Mouse (Mus musculus) layer of hippocampus, postnatal 10 days (tissue): Measurements from ENCODE around the gene Bmx. TPM values are rescaled to one million over a fixed set of nuclear protein-coding genes. Genes with fewer than 3 reads are reported as not detected.
A peak's percentile ranks its signal among the peaks of the same experiment; 100 is the strongest.

Source experiments
- DNase-seq, 2 experiments: peaks; one replicate each; pipeline ENCODE4 v3.0.0; 2021; ENCODE audit warnings: low spot score in 2 of 2
- long read RNA-seq: library from polyadenylated mRNA; stranded (forward); transcript quantifications from one replicate; pipeline ENCODE4 v2.0.0, GENCODE M21; 2023
- total RNA-seq, 2 experiments: library from RNA; stranded (reverse); gene quantifications; 2 replicates each; pipeline ENCODE4 v1.2.3; 2021

Bmx gene
- 1 to 10 TPM in 1 of 2 experiments, under 1 TPM in 1; 0.80 to 1.1 TPM for total RNA-seq
- long read RNA-seq, result 0 reads

- no peak for DNase-seq
These were observed at the start of gene Bmx for GRCm38 (mm10) chrX:164258057-164258456. Gene Bmx, minus strand, starts transcription at chrX:164258193.

- no peak for DNase-seq
These were observed 48.3 kb upstream of the Bmx start for GRCm38 (mm10) chrX:164306250-164306649.

GRCm38 (mm10) chrX:164291147-164291546, 33.2 kb upstream of the Bmx start:
- no peak for DNase-seq

- DNase-seq, result peak; percentile 18 to 22
These were observed 29.1 kb upstream of the Bmx start for GRCm38 (mm10) chrX:164287077-164287476.

GRCm38 (mm10) chrX:164283808-164284207, 25.8 kb upstream of the Bmx start:
- DNase-seq, result no peak

GRCm38 (mm10) chrX:164280918-164281647, 23.1 kb upstream of the Bmx start:
- no peak for DNase-seq

GRCm38 (mm10) chrX:164275536-164275935, 17.5 kb upstream of the Bmx start:
- no peak for DNase-seq

- DNase-seq, result no peak
These were observed 12.6 kb upstream of the Bmx start for GRCm38 (mm10) chrX:164270603-164271002.

- DNase-seq, result peak; percentile 14 to 44
These were observed 11.3 kb upstream of the Bmx start, which contains the start of gene Pir for GRCm38 (mm10) chrX:164269285-164269761. Gene Pir, plus strand, starts transcription at chrX:164269371.

- DNase-seq, result no peak
These were observed 6.9 kb upstream of the Bmx start for GRCm38 (mm10) chrX:164264861-164265260.

- DNase-seq, result no peak
These were observed 4.3 kb upstream of the Bmx start for GRCm38 (mm10) chrX:164262286-164262685.

- no peak for DNase-seq
These were observed 669 bp upstream of the Bmx start for GRCm38 (mm10) chrX:164258662-164259061.

- DNase-seq, result no peak
These were observed 1.5 kb downstream of the Bmx start for GRCm38 (mm10) chrX:164256527-164256926.

- no peak for DNase-seq
These were observed 11.3 kb downstream of the Bmx start for GRCm38 (mm10) chrX:164246722-164247121.

GRCm38 (mm10) chrX:164245714-164246113, 12.3 kb downstream of the Bmx start:
- DNase-seq, result no peak

GRCm38 (mm10) chrX:164233380-164233779, 24.6 kb downstream of the Bmx start:
- DNase-seq, result no peak

- no peak for DNase-seq
These were observed 36.0 kb downstream of the Bmx start for GRCm38 (mm10) chrX:164221989-164222388.

GRCm38 (mm10) chrX:164200547-164200946, 57.4 kb downstream of the Bmx start:
- DNase-seq, result no peak

GRCm38 (mm10) chrX:164197679-164198078, 60.3 kb downstream of the Bmx start:
- DNase-seq, result no peak

- no peak for DNase-seq
These were observed 68.1 kb downstream of the Bmx start for GRCm38 (mm10) chrX:164189880-164190279.

GRCm38 (mm10) chrX:164183844-164184243, 74.1 kb downstream of the Bmx start:
- peak; percentile 19 to 47 for DNase-seq

GRCm38 (mm10) chrX:164179746-164180145, 78.2 kb downstream of the Bmx start:
- peak; percentile 56 to 68 for DNase-seq

GRCm38 (mm10) chrX:164178856-164179255, 79.1 kb downstream of the Bmx start:
- no peak for DNase-seq
